Mouse (Mus musculus) retina, postnatal 1 day (tissue): ENCODE measurements around the gene Fam20a.
"Not testable (repeated sequence)": the region's sequence is repeated elsewhere in the genome, so short reads cannot be mapped to it uniquely, and the experiment has no call there.

Source experiments
- DNase-seq: peaks from one replicate; pipeline ENCODE4 v3.0.0-alpha.2; 2012

The Fam20a gene

GRCm38 (mm10) chr11:109676621-109677373 lies 45.3 kb downstream of the Fam20a start:
- DNase-seq = peak; percentile 75

- no peak for DNase-seq
Observed at GRCm38 (mm10) chr11:109675771-109676170, 46.3 kb downstream of the Fam20a start.

- DNase-seq = no peak
Observed at GRCm38 (mm10) chr11:109675208-109675607, 46.9 kb downstream of the Fam20a start.

GRCm38 (mm10) chr11:109674542-109674941 lies 47.5 kb downstream of the Fam20a start:
- DNase-seq = no peak

- DNase-seq = no peak
Observed at GRCm38 (mm10) chr11:109673741-109674140, 48.3 kb downstream of the Fam20a start.

GRCm38 (mm10) chr11:109672881-109673739 lies 49.0 kb downstream of the Fam20a start:
- no peak for DNase-seq

- no peak for DNase-seq
Observed at GRCm38 (mm10) chr11:109672396-109672795, 49.7 kb downstream of the Fam20a start.

- DNase-seq = no peak
Observed at GRCm38 (mm10) chr11:109672021-109672324, 50.1 kb downstream of the Fam20a start.

- no peak for DNase-seq
Observed at GRCm38 (mm10) chr11:109671136-109672020, 50.7 kb downstream of the Fam20a start.

- DNase-seq = peak; percentile 65
Observed at GRCm38 (mm10) chr11:109670026-109670916, 51.8 kb downstream of the Fam20a start.

- DNase-seq = no peak
Observed at GRCm38 (mm10) chr11:109669149-109669708, 52.9 kb downstream of the Fam20a start.

- DNase-seq = no peak
Observed at GRCm38 (mm10) chr11:109668115-109668725, 53.9 kb downstream of the Fam20a start.

GRCm38 (mm10) chr11:109667371-109667770 lies 54.7 kb downstream of the Fam20a start:
- no peak for DNase-seq

GRCm38 (mm10) chr11:109666411-109666810 lies 55.7 kb downstream of the Fam20a start:
- no peak for DNase-seq

- DNase-seq = no peak
Observed at GRCm38 (mm10) chr11:109665424-109665823, 56.7 kb downstream of the Fam20a start.

- DNase-seq = no peak
Observed at GRCm38 (mm10) chr11:109664293-109664692, 57.8 kb downstream of the Fam20a start.

GRCm38 (mm10) chr11:109660526-109660925 lies 61.6 kb downstream of the Fam20a start:
- DNase-seq = not testable (repeated sequence)

GRCm38 (mm10) chr11:109656232-109656631 lies 65.8 kb downstream of the Fam20a start:
- DNase-seq = no peak

- DNase-seq = no peak
Observed at GRCm38 (mm10) chr11:109654581-109654980, 67.5 kb downstream of the Fam20a start.

- DNase-seq = no peak
Observed at GRCm38 (mm10) chr11:109653201-109653600, 68.9 kb downstream of the Fam20a start.

GRCm38 (mm10) chr11:109652505-109652904 lies 69.6 kb downstream of the Fam20a start:
- no peak for DNase-seq
